Mouse (Mus musculus): Measurements from ENCODE around the gene Tex26. TPM values are rescaled to one million over a fixed set of nuclear protein-coding genes. Genes with fewer than 3 reads are reported as not detected.

Gene Tex26
- polyA plus RNA-seq, 1 experiment = not detected

GRCm38 (mm10) chr5:149429541-149429940 is 9.9 kb upstream of the Tex26 start:
- H3K9me3 ChIP-seq = no peaks in the 10 kb centered on the region
- no peak for TF ChIP-seq GATA1 (IDR thresholded peaks at IDR 0.05; ENCODE audit: borderline replicate concordance, low read length)
- no peak for TF ChIP-seq FLI1 (IDR thresholded peaks at IDR 0.05; ENCODE audit: low read length)
- H3K4me3 ChIP-seq (replicated peaks) = no peak overlapping the region
- H3K27me3 ChIP-seq (replicated peaks) = no peaks in the 10 kb centered on the region
- H3K4me1 ChIP-seq = peaks cover 43% of the 10 kb centered on the region
- H3K36me3 ChIP-seq (replicated peaks; ENCODE audit: low read length) = no peaks in the 10 kb centered on the region

GRCm38 (mm10) chr5:149430943-149431342 is 8.5 kb upstream of the Tex26 start:
- H3K9me3 ChIP-seq = no peaks in the 10 kb centered on the region
- H3K4me3 ChIP-seq (replicated peaks) = no peak overlapping the region
- H3K4me1 ChIP-seq = peaks cover 47% of the 10 kb centered on the region
- H3K36me3 ChIP-seq (replicated peaks; ENCODE audit: low read length) = no peaks in the 10 kb centered on the region
- no peaks in the 10 kb centered on the region for H3K27me3 ChIP-seq (replicated peaks)
- TF ChIP-seq GATA1 (IDR thresholded peaks at IDR 0.05; ENCODE audit: borderline replicate concordance, low read length) = no peak
- no peak for TF ChIP-seq FLI1 (IDR thresholded peaks at IDR 0.05; ENCODE audit: low read length)

- Histone ChIP-seq H3K4me3 (replicated peaks) (no peak overlapping the region), H3K4me1 (peaks cover 49% of the 10 kb centered on the region), H3K27me3 (replicated peaks) (no peaks in the 10 kb centered on the region), H3K36me3 (replicated peaks; ENCODE audit: low read length) (no peaks in the 10 kb centered on the region), H3K9me3 (no peaks in the 10 kb centered on the region)
- TF ChIP-seq GATA1 (IDR thresholded peaks at IDR 0.05; ENCODE audit: borderline replicate concordance, low read length) = no peak
- TF ChIP-seq FLI1 (IDR thresholded peaks at IDR 0.05; ENCODE audit: low read length) = no peak
Measured at GRCm38 (mm10) chr5:149433618-149434017, 5.8 kb upstream of the Tex26 start.

DNA sequence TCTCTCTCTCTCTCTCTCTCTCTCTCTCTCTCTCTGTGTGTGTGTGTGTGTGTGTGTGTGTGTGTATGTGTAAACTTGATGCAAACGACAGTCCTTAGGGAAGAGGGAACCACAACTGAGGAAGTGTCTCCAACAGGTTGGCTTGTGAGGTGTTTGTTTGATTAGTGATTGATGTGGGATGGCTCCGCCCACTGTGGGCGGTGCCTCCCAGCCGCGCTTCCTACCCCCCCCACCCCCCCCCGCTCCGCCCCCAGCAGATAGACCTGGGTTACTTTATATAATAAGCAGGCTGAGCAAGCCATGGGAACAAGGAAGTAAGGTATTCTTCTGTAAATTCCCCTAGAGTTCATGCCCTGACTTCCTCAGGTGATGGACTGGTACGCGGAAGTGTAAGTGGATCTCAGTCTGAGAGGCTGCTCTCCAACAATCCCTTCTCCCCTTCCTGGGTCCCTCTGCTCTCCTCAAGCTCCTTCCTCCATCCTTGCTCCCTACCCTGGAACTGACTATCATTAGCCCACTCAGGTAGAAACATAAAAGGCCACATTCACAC is 5.2 kb upstream of the Tex26 start:
- Histone ChIP-seq H3K4me1 (peaks cover 45% of the 10 kb centered on the region), H3K9me3 (no peaks in the 10 kb centered on the region), H3K4me3 (replicated peaks) (no peak overlapping the region), H3K36me3 (replicated peaks; ENCODE audit: low read length) (no peaks in the 10 kb centered on the region), H3K27me3 (replicated peaks) (no peaks in the 10 kb centered on the region)
- TF ChIP-seq GATA1 (IDR thresholded peaks at IDR 0.05; ENCODE audit: borderline replicate concordance, low read length) (no peak), FLI1 (IDR thresholded peaks at IDR 0.05; ENCODE audit: low read length) (no peak)

DNA sequence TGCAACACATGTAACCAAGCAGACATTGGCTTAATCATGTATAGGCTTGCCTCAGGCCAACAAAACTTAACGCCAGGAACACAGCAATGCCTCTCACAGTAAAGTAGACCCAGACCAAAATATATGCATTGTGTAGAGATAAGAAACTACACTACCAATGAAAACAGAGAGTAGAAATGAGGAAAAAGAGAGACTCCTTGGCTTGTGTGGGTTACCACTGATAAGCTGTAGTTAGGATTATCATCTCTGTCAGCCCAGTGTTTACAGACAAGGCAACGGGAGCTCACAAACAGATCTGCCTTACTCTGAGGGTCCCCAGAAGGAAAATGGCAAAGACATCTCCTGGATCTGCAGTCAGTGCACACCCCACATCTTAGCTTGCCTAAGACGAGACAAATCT is 2.9 kb upstream of the Tex26 start:
- Histone ChIP-seq H3K9me3 (no peaks in the 10 kb centered on the region), H3K4me1 (peaks cover 52% of the 10 kb centered on the region), H3K4me3 (replicated peaks) (no peak overlapping the region), H3K27me3 (replicated peaks) (peaks cover 2% of the 10 kb centered on the region), H3K36me3 (replicated peaks; ENCODE audit: low read length) (no peaks in the 10 kb centered on the region)
- TF ChIP-seq FLI1 (IDR thresholded peaks at IDR 0.05; ENCODE audit: low read length) (no peak), GATA1 (IDR thresholded peaks at IDR 0.05; ENCODE audit: borderline replicate concordance, low read length) (no peak)

DNA sequence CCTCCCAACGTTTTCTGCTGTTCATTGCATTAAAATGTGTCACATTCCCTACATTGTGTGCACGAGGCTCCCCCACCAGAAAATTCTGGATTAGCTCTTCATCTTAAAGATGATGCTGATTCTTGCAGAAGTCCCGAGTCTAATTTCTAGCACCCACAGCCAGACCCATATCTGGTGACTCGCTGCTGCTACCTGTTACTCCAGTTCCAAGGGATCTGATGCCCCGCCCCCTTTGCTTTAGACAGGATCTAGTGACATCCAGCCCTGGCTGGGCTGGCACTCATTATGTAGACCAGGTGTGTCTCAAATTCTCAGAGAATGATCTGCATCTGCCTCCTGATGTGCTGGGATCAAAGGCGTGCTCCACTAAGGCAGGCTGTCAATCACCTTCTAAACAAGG is 2.3 kb upstream of the Tex26 start:
- TF ChIP-seq GATA1 (IDR thresholded peaks at IDR 0.05; ENCODE audit: borderline replicate concordance, low read length) (no peak), FLI1 (IDR thresholded peaks at IDR 0.05; ENCODE audit: low read length) (no peak)
- Histone ChIP-seq H3K4me3 (replicated peaks) (no peak overlapping the region), H3K27me3 (replicated peaks) (peaks cover 4% of the 10 kb centered on the region), H3K4me1 (peaks cover 52% of the 10 kb centered on the region), H3K36me3 (replicated peaks; ENCODE audit: low read length) (no peaks in the 10 kb centered on the region), H3K9me3 (no peaks in the 10 kb centered on the region)

- peaks cover 61% of the 10 kb centered on the region for H3K4me1 ChIP-seq
- no peaks in the 10 kb centered on the region for H3K36me3 ChIP-seq (replicated peaks; ENCODE audit: low read length)
- H3K27me3 ChIP-seq (replicated peaks) = peaks cover 4% of the 10 kb centered on the region
- peak overlapping the region; percentile 92 for H3K4me3 ChIP-seq (replicated peaks)
- H3K9me3 ChIP-seq = peaks cover 6% of the 10 kb centered on the region; the same call in 1 of the 2 replicates
- TF ChIP-seq FLI1 (IDR thresholded peaks at IDR 0.05; ENCODE audit: low read length) (no peak), GATA1 (IDR thresholded peaks at IDR 0.05; ENCODE audit: borderline replicate concordance, low read length) (no peak)
Measured at GRCm38 (mm10) chr5:149440180-149440573, 717 bp downstream of the Tex26 start.

- Histone ChIP-seq H3K9me3 (peaks cover 6% of the 10 kb centered on the region; the same call in 1 of the 2 replicates), H3K4me1 (peaks cover 55% of the 10 kb centered on the region), H3K4me3 (replicated peaks) (no peak overlapping the region), H3K36me3 (replicated peaks; ENCODE audit: low read length) (no peaks in the 10 kb centered on the region), H3K27me3 (replicated peaks) (peaks cover 4% of the 10 kb centered on the region)
- no peak for TF ChIP-seq FLI1 (IDR thresholded peaks at IDR 0.05; ENCODE audit: low read length)
- no peak for TF ChIP-seq GATA1 (IDR thresholded peaks at IDR 0.05; ENCODE audit: borderline replicate concordance, low read length)
Measured at GRCm38 (mm10) chr5:149441646-149442276, 2.3 kb downstream of the Tex26 start.

- Histone ChIP-seq H3K4me1 (peaks cover 52% of the 10 kb centered on the region), H3K9me3 (peaks cover 6% of the 10 kb centered on the region; the same call in 1 of the 2 replicates), H3K4me3 (replicated peaks) (no peak overlapping the region), H3K27me3 (replicated peaks) (peaks cover 4% of the 10 kb centered on the region), H3K36me3 (replicated peaks; ENCODE audit: low read length) (no peaks in the 10 kb centered on the region)
- TF ChIP-seq FLI1 (IDR thresholded peaks at IDR 0.05; ENCODE audit: low read length) = no peak
Measured at GRCm38 (mm10) chr5:149442277-149442660, 2.8 kb downstream of the Tex26 start.

DNA sequence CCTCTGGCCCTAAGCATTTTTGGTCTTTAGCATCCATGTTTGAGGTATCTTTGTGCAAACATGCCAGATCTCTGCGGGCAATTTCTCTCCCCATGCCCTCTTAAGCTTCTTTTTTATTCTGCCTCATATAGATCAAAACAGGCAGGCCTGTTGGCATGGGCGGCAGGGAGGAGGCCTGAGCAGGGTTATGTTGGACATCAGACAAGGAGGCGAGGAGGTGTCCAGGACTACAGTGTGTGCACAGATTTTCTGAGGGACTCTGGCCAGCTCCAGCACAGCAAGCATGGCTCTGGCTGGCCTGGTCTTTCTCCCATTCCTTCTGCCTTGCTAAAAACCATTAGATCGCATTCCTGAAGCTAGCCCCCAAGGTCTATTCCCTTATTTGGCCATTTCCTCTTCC is 5.0 kb downstream of the Tex26 start:
- Histone ChIP-seq H3K36me3 (replicated peaks; ENCODE audit: low read length) (no peaks in the 10 kb centered on the region), H3K4me1 (peaks cover 41% of the 10 kb centered on the region), H3K27me3 (replicated peaks) (peaks cover 4% of the 10 kb centered on the region), H3K9me3 (peaks cover 15% of the 10 kb centered on the region), H3K4me3 (replicated peaks) (no peak overlapping the region)
- TF ChIP-seq GATA1 (IDR thresholded peaks at IDR 0.05; ENCODE audit: borderline replicate concordance, low read length) (no peak), FLI1 (IDR thresholded peaks at IDR 0.05; ENCODE audit: low read length) (no peak)

Data from megakaryocyte, embryonic 14.5 days (primary cell).